Mouse (Mus musculus) heart, adult 2 months (tissue): ENCODE measurements at regions not wholly inside any gene's neighbourhood (a gene's known extent, or its start where the extent isn't known, plus 50 kb on each side); places are given as distances from the start of the nearest gene placed in this dataset.

Experiments
- DNase-seq, 2 experiments: peaks; one replicate each; pipeline ENCODE4 v3.0.0; 2021
- H3K27ac ChIP-seq: fragments of 200-600 bp; 2 replicates; pipeline ENCODE4 v1.8.1; 2022
- H3K27me3 ChIP-seq: fragments of 200-500 bp; 2 replicates; pipeline ENCODE4 v1.6.1; 2012; ENCODE audit warnings: mild to moderate bottlenecking, low read length, inconsistent platforms, mixed read lengths; ENCODE audit not compliant: control insufficient read depth, insufficient read depth
- H3K36me3 ChIP-seq: fragments of 200-500 bp; 2 replicates; pipeline ENCODE4 v1.6.1; 2012; ENCODE audit warnings: low read length, inconsistent platforms; ENCODE audit not compliant: control insufficient read depth, insufficient read depth
- H3K4me1 ChIP-seq: fragments of 200-500 bp; 2 replicates; pipeline ENCODE4 v1.6.1; 2011; ENCODE audit warnings: low read length; ENCODE audit not compliant: control insufficient read depth, insufficient read depth
- H3K4me3 ChIP-seq: fragments of 200-600 bp; 2 replicates; pipeline ENCODE4 v1.8.1; 2022
- H3K79me2 ChIP-seq: fragments of 200-500 bp; replicated peaks from 2 replicates; pipeline ENCODE4 v1.6.1; 2012; ENCODE audit warnings: mild to moderate bottlenecking, inconsistent platforms, low read length, moderate library complexity, mixed read lengths; ENCODE audit not compliant: control insufficient read depth, insufficient read depth
- H3K9ac ChIP-seq: fragments of 200-500 bp; 2 replicates; pipeline ENCODE4 v1.6.1; 2012; ENCODE audit warnings: low read depth, mild to moderate bottlenecking, control low read depth, inconsistent platforms, low read length, mixed read lengths
- CTCF ChIP-seq: fragments of 200-600 bp; IDR thresholded peaks from 2 replicates; pipeline ENCODE4 v1.8.1; 2022; ENCODE audit warnings: antibody characterized with exemption, mild to moderate bottlenecking, moderate library complexity
- EP300 ChIP-seq: fragments of 200-500 bp; IDR thresholded peaks from 2 replicates; pipeline ENCODE4 v1.6.1; 2011; ENCODE audit warnings: low read depth, low read length, control low read depth; ENCODE audit not compliant: insufficient read depth
- POLR2A ChIP-seq: fragments of 200-500 bp; IDR thresholded peaks from 2 replicates; pipeline ENCODE4 v1.6.1; 2011; ENCODE audit warnings: mild to moderate bottlenecking, low read depth, low read length, control low read depth; ENCODE audit not compliant: insufficient read depth
- intact Hi-C: fragments of 180-260 bp; cut with DNase I; formaldehyde crosslinking; loops from one replicate; pipeline ENCODE4 v1.15.1; 2025

DNA sequence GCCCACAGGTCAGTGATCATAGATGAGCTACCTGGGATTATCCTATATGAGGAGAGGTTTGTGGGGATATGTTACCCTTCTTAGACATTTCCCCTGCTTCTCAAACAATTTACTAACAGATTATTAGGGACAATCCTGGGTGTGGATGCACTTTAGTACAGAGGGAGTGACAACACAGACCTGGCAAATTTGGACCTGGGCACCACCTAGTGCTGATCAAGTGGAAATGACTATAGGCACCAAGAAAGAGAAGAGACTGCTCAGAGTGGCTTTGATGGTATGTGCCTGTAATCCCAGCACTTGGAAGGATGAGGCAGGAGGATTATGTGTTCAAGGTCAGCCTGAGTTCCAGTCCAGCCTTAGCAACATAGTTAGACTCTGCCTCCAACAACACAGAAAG is 51.1 kb upstream of the Gm815 start:
- no peak overlapping the region for H3K9ac ChIP-seq
- H3K27ac ChIP-seq, result no peak overlapping the region
- H3K79me2 ChIP-seq, result no peaks in the 10 kb centered on the region
- H3K36me3 ChIP-seq, result no peaks in the 10 kb centered on the region
- no peaks in the 10 kb centered on the region for H3K27me3 ChIP-seq
- H3K4me1 ChIP-seq, result no peaks in the 10 kb centered on the region
- no peak overlapping the region for H3K4me3 ChIP-seq
- TF ChIP-seq EP300 (no peak), CTCF (peak; percentile 23), POLR2A (no peak)
- intact Hi-C loops, result no loop called here
- no peak for DNase-seq
